Mouse (Mus musculus): ENCODE measurements around the gene Gm21954.

DNA sequence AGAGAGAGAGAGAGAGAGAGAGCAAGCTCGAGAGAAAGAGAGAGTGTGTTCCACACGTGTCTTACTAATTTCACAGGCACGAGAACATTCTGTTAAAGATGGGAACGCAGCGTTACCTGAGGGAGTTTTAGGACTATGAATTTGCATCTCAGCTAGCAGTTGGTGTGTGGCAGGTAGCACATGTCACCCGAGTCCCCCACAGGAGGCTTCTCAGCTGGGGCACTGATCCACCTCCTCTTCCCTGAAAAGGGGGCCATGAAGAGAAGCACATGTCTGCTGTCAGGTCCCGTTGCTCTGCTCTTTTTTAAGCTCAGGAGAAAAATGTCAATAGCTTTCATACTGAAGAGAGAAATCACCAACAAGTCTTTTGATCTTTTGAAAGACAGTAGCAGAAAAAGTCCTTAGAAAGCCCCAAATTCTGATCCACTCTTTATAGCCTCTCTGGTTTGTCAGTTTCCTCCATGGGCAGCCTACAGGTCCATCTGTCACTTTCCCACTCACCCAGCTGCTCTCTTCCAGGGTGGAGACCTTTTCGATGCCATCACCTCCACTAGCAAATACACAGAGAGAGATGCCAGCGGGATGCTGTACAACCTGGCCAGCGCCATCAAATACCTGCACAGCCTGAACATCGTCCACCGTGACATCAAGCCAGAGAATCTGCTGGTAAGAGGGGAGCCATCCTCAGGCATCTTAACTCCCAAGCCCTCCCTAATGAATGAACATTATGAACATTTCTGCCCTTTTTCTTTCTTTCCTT, 17.4 kb upstream of the Gm21954 start:
- no peak for TF ChIP-seq POLR2A (IDR thresholded peaks at IDR 0.05; ENCODE audit: borderline replicate concordance, extremely low read depth, insufficient read depth, insufficient read length, poor library complexity, severe bottlenecking)
- no peak for TF ChIP-seq CTCF (IDR thresholded peaks at IDR 0.05; ENCODE audit: borderline replicate concordance, extremely low read depth, insufficient read depth, insufficient read length)

Data from brain, embryonic 14.5 days (tissue).